Comparison of ENCODE assay signal across 30 mouse cellular contexts in the genomic region with DNA sequence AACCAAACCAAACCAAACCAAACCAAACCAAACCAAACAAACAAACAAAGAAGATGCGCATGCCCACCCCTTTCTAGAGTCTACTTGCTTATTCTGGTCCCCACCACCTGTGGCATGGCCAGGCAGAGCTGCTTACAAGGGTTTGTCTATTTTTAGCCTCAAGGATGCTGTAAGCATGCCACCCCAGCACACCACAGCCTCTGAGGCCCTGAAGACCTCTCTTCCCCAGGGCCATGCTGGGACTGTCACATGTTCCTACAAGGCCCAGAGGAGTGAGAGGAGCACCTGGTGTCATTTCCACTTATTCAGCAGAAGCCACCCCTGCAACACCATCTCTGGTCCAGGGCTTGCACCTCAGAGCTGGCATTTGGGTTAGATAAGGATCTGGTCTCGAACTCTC. TPM values are rescaled to one million over a fixed set of nuclear protein-coding genes. Genes with fewer than 3 reads are reported as not detected.
DNase-seq lines count a peak whose midpoint lies in the region; ATAC-seq lines count a peak whose summit lies in the region.
"Had no signal": no experiment of that assay in that cellular context is flagged by ENCODE, and none has a peak within 500 bp of the region (broad histone marks: within the 10 kb centered on the region; RNA-seq: fewer than 3 reads in every experiment).

No protein-coding gene starts in this region.

- H3K27ac ChIP-seq in heart, embryonic 15.5 days = no peak overlapping the region
- peak overlapping the region; percentile 66 for H3K27ac ChIP-seq in midbrain, embryonic 10.5 days (replicated peaks)
- H3K27ac ChIP-seq in midbrain, embryonic 14.5 days (replicated peaks; ENCODE audit: low read depth, low read length) = no peak overlapping the region
- H3K27ac ChIP-seq in embryonic facial prominence, embryonic 12.5 days = no peak overlapping the region
- H3K27ac ChIP-seq: limb, embryonic 12.5 days; liver, embryonic 15.5 days; lung, embryonic 15.5 days; midbrain, embryonic 12.5 days; stomach, embryonic 15.5 days had no signal

- no peak for DNase-seq in heart, postnatal 25 days (ENCODE audit: low spot score)
- DNase-seq in midbrain, embryonic 10.5 days (ENCODE audit: low spot score) = no peak
- no peak for DNase-seq in midbrain, embryonic 14.5 days
- DNase-seq: adrenal gland, adult 2 months; adrenal gland, postnatal 36 days; B cell, adult 2 months; cerebellum, adult 18-20 months; gastrocnemius, postnatal 14 days; heart, adult 11 months; heart, postnatal 36 days; kidney, adult 9 months had no signal

- H3K27me3 ChIP-seq in heart, embryonic 15.5 days = no peaks in the 10 kb centered on the region
- H3K27me3 ChIP-seq in midbrain, embryonic 10.5 days (ENCODE audit: low read depth, poor library complexity, severe bottlenecking) = peaks cover 17% of the 10 kb centered on the region
- H3K27me3 ChIP-seq in midbrain, embryonic 14.5 days (ENCODE audit: control insufficient read depth, insufficient read depth, low read length) = no peaks in the 10 kb centered on the region
- no peaks in the 10 kb centered on the region for H3K27me3 ChIP-seq in embryonic facial prominence, embryonic 12.5 days
- H3K27me3 ChIP-seq: heart, embryonic 13.5 days; lung, embryonic 15.5 days; stomach, embryonic 15.5 days had no signal

- H3K9ac ChIP-seq in heart, embryonic 15.5 days = no peak overlapping the region
- H3K9ac ChIP-seq in midbrain, embryonic 14.5 days (replicated peaks; ENCODE audit: low read length) = no peak overlapping the region
- no peak overlapping the region for H3K9ac ChIP-seq in embryonic facial prominence, embryonic 12.5 days
- H3K9ac ChIP-seq: limb, embryonic 12.5 days; liver, embryonic 15.5 days; lung, embryonic 15.5 days; stomach, embryonic 15.5 days had no signal

- intact Hi-C loops in heart, postnatal 25 days (cut with DNase I) = no loop called here

- H3K9me3 ChIP-seq in heart, embryonic 15.5 days (replicated peaks) = no peaks in the 10 kb centered on the region
- H3K9me3 ChIP-seq in midbrain, embryonic 10.5 days (replicated peaks) = no peaks in the 10 kb centered on the region
- H3K9me3 ChIP-seq in midbrain, embryonic 14.5 days (ENCODE audit: control insufficient read depth, low read length) = no peaks in the 10 kb centered on the region
- no peaks in the 10 kb centered on the region for H3K9me3 ChIP-seq in embryonic facial prominence, embryonic 12.5 days
- H3K9me3 ChIP-seq: heart, embryonic 13.5 days; liver, embryonic 15.5 days; lung, embryonic 15.5 days; midbrain, embryonic 12.5 days; stomach, embryonic 15.5 days had no signal

- 0 out of 2 replicates have a peak, but pooled peaks have one; percentile 36 for ATAC-seq in heart, embryonic 15.5 days (replicated peaks; ENCODE audit: insufficient number of reproducible peaks, insufficient read depth, low FRiP score, low read depth)
- no peak for ATAC-seq in midbrain, embryonic 14.5 days (ENCODE audit: low FRiP score, low TSS enrichment)
- ATAC-seq in embryonic facial prominence, embryonic 12.5 days (ENCODE audit: insufficient number of reproducible peaks, insufficient read depth, low FRiP score, low TSS enrichment) = 0 out of 2 replicates have a peak, but pooled peaks have one; percentile 29
- no peak for ATAC-seq in granulocyte monocyte progenitor cell, adult 5-6 weeks (replicated peaks; ENCODE audit: poor library complexity, severe bottlenecking)
- ATAC-seq: activated CD4-positive, CD25-positive, alpha-beta regulatory T cell, adult 4 months; intestine, embryonic 16.5 days had no signal

- WGBS in heart, embryonic 15.5 days = 79% methylated on average over 2 of the region's 2 CpGs
- 100% methylated on average over 2 of the region's 2 CpGs for WGBS in midbrain, embryonic 10.5 days
- 98% methylated on average over 2 of the region's 2 CpGs for WGBS in midbrain, embryonic 14.5 days
- WGBS in embryonic facial prominence, embryonic 12.5 days = 96% methylated on average over 2 of the region's 2 CpGs

- H3K36me3 ChIP-seq in heart, embryonic 15.5 days = no peaks in the 10 kb centered on the region
- no peaks in the 10 kb centered on the region for H3K36me3 ChIP-seq in midbrain, embryonic 10.5 days
- H3K36me3 ChIP-seq in midbrain, embryonic 14.5 days (ENCODE audit: control insufficient read depth, insufficient read depth, low read length) = no peaks in the 10 kb centered on the region
- no peaks in the 10 kb centered on the region for H3K36me3 ChIP-seq in embryonic facial prominence, embryonic 12.5 days
- H3K36me3 ChIP-seq: heart, embryonic 13.5 days; limb, embryonic 12.5 days; liver, embryonic 15.5 days; lung, embryonic 15.5 days; midbrain, embryonic 12.5 days; stomach, embryonic 15.5 days had no signal

- H3K4me2 ChIP-seq in heart, embryonic 15.5 days = no peak overlapping the region
- H3K4me2 ChIP-seq in midbrain, embryonic 14.5 days (ENCODE audit: low read length) = no peak overlapping the region
- H3K4me2 ChIP-seq in embryonic facial prominence, embryonic 12.5 days (replicated peaks) = no peak overlapping the region
- H3K4me2 ChIP-seq: heart, embryonic 13.5 days; limb, embryonic 12.5 days; liver, embryonic 15.5 days; lung, embryonic 15.5 days; midbrain, embryonic 12.5 days; stomach, embryonic 15.5 days had no signal

- no peak overlapping the region for H3K4me3 ChIP-seq in heart, embryonic 15.5 days
- H3K4me3 ChIP-seq in midbrain, embryonic 10.5 days = no peak overlapping the region
- H3K4me3 ChIP-seq in midbrain, embryonic 14.5 days (replicated peaks; ENCODE audit: low read depth, low read length) = no peak overlapping the region
- no peak overlapping the region for H3K4me3 ChIP-seq in embryonic facial prominence, embryonic 12.5 days
- H3K4me3 ChIP-seq: heart, embryonic 13.5 days; limb, embryonic 12.5 days; liver, embryonic 15.5 days; lung, embryonic 15.5 days; midbrain, embryonic 12.5 days; stomach, embryonic 15.5 days had no signal

- peaks cover 29% of the 10 kb centered on the region for H3K4me1 ChIP-seq in heart, embryonic 15.5 days (replicated peaks)
- H3K4me1 ChIP-seq in midbrain, embryonic 10.5 days = peaks cover 49% of the 10 kb centered on the region
- H3K4me1 ChIP-seq in midbrain, embryonic 14.5 days (ENCODE audit: control insufficient read depth, insufficient read depth, low read length) = peaks cover 20% of the 10 kb centered on the region
- peaks cover 17% of the 10 kb centered on the region; the same call in 1 of the 2 replicates for H3K4me1 ChIP-seq in embryonic facial prominence, embryonic 12.5 days

RNA-seq across cellular contexts. Expression of a gene that starts 21.6 kb away (rescaled TPM):
- polyA plus RNA-seq in heart, embryonic 15.5 days (2015; fragmentation: Nextera tagmentation; extraction: Ambion mirVana) = 5.1 and 7.0 TPM in 2 replicates
- total RNA-seq in heart, postnatal 25 days (2021) = 10 to 100 TPM; 15.0 to 15.2 TPM
- polyA plus RNA-seq in midbrain, embryonic 10.5 days (2016; fragmentation: Nextera tagmentation; extraction: Ambion mirVana) = 11.5 and 15.0 TPM in 2 replicates
- polyA plus RNA-seq in midbrain, embryonic 14.5 days (2014; fragmentation: Nextera tagmentation; extraction: Ambion mirVana) = 22.0 and 28.4 TPM in 2 replicates
- polyA plus RNA-seq in embryonic facial prominence, embryonic 12.5 days (2016; fragmentation: Nextera tagmentation; extraction: Ambion mirVana) = 15.8 TPM in 2 replicates
- total RNA-seq in granulocyte monocyte progenitor cell, adult 5-6 weeks (2014; fragmentation: Nextera tagmentation) = 15.0 and 16.2 TPM in 2 replicates
- total RNA-seq in granulocyte monocyte progenitor cell, adult 5-6 weeks (2017) = 15.7 and 21.8 TPM in 2 replicates

RNA-seq across cellular contexts. Expression of a gene that starts 39.7 kb away (rescaled TPM):
- polyA plus RNA-seq in heart, embryonic 15.5 days (2015; fragmentation: Nextera tagmentation; extraction: Ambion mirVana) = not detected in 2 replicates
- not detected for total RNA-seq in heart, postnatal 25 days (2021)
- not detected in 2 replicates for polyA plus RNA-seq in midbrain, embryonic 10.5 days (2016; fragmentation: Nextera tagmentation; extraction: Ambion mirVana)
- polyA plus RNA-seq in midbrain, embryonic 14.5 days (2014; fragmentation: Nextera tagmentation; extraction: Ambion mirVana) = not detected in 2 replicates
- not detected in 2 replicates for polyA plus RNA-seq in embryonic facial prominence, embryonic 12.5 days (2016; fragmentation: Nextera tagmentation; extraction: Ambion mirVana)
- not detected in 2 replicates for total RNA-seq in granulocyte monocyte progenitor cell, adult 5-6 weeks (2014; fragmentation: Nextera tagmentation)
- not detected in 2 replicates for total RNA-seq in granulocyte monocyte progenitor cell, adult 5-6 weeks (2017)
- total RNA-seq: adrenal gland, adult 2 months; adrenal gland, postnatal 36 days; ES-E14; gastrocnemius, postnatal 14 days; heart, postnatal 36 days; left cerebral cortex, adult 18-20 months; left cerebral cortex, postnatal 14 days; liver, adult 2 months; megakaryocyte progenitor cell, adult 5-6 weeks; monocyte, adult 5-6 weeks; neutrophil, adult 5-6 weeks had no signal
- polyA plus RNA-seq: adrenal gland, adult 2 months; heart, embryonic 13.5 days; intestine, embryonic 16.5 days; large intestine, adult 2 months; limb, embryonic 12.5 days; liver, adult 2 months; liver, embryonic 15.5 days; lung, embryonic 15.5 days; midbrain, embryonic 12.5 days; stomach, embryonic 15.5 days had no signal

Comparison
In these comparisons a context has a peak if more than half of its experiments do, and no peak if none do; other contexts are left out.
1. ATAC-seq: peak in heart, embryonic 15.5 days (single experiment) and embryonic facial prominence, embryonic 12.5 days (single experiment); none in midbrain, embryonic 14.5 days (single experiment) and granulocyte monocyte progenitor cell, adult 5-6 weeks (single experiment).